27 mouse cellular contexts compared by ENCODE assay signal in the genomic region with DNA sequence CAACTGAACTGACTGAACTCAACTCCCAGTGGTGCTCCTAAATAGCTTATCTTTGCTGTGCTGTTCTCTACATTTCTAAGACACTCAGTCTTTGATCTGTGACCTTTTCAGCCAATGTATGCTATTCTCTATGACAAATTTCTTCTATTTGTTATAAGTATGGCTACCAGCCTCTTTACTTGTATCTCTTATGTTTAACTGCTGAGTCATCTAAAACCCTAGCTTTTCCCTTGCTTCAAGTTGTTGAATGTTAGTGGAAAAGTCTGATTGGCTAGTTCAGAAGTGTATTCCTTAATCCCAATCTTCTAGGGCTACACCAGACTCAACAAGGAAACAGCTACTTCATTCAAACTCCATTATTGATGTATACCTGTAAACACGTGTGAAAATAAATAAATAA.
"Had no signal": no experiment of that assay in that cellular context is flagged by ENCODE, and none has a peak within 500 bp of the region (broad histone marks: within the 10 kb centered on the region; RNA-seq: fewer than 3 reads in every experiment).

No protein-coding gene starts in this region.

- H3K9me3 ChIP-seq: embryonic facial prominence, embryonic 15.5 days had no signal

- H3K36me3 ChIP-seq: embryonic facial prominence, embryonic 10.5 days; embryonic facial prominence, embryonic 12.5 days; embryonic facial prominence, embryonic 13.5 days; embryonic facial prominence, embryonic 15.5 days; forebrain, embryonic 10.5 days; forebrain, embryonic 12.5 days; forebrain, embryonic 15.5 days; heart, embryonic 10.5 days had no signal

- H3K9ac ChIP-seq: embryonic facial prominence, embryonic 12.5 days; embryonic facial prominence, embryonic 13.5 days; embryonic facial prominence, embryonic 15.5 days; forebrain, embryonic 12.5 days; forebrain, embryonic 13.5 days; forebrain, embryonic 15.5 days; forebrain, postnatal 0 days had no signal

- H3K27me3 ChIP-seq: embryonic facial prominence, embryonic 12.5 days; embryonic facial prominence, embryonic 13.5 days; embryonic facial prominence, embryonic 15.5 days; forebrain, embryonic 12.5 days; forebrain, embryonic 13.5 days; forebrain, embryonic 15.5 days had no signal

- H3K4me3 ChIP-seq: embryonic facial prominence, embryonic 10.5 days; embryonic facial prominence, embryonic 12.5 days; embryonic facial prominence, embryonic 13.5 days; embryonic facial prominence, embryonic 15.5 days; erythroblast, embryonic 14.5 days; forebrain, embryonic 10.5 days; forebrain, embryonic 12.5 days; forebrain, embryonic 13.5 days; forebrain, embryonic 15.5 days; gastrocnemius, adult 2 months; heart, adult 2 months; heart, embryonic 10.5 days had no signal

- ATAC-seq: forebrain, embryonic 13.5 days; forebrain, embryonic 14.5 days; forebrain, embryonic 15.5 days; forebrain, embryonic 16.5 days; forebrain, postnatal 0 days had no signal

- H3K4me1 ChIP-seq: embryonic facial prominence, embryonic 10.5 days; embryonic facial prominence, embryonic 12.5 days; embryonic facial prominence, embryonic 13.5 days; embryonic facial prominence, embryonic 15.5 days; forebrain, embryonic 10.5 days; forebrain, embryonic 12.5 days; forebrain, embryonic 13.5 days; forebrain, embryonic 15.5 days; heart, embryonic 10.5 days had no signal

- DNase-seq: cerebellum, adult 9-10 months; cerebellum, adult 9-11 months; cerebellum, postnatal 10 days; cerebellum, postnatal 14 days; cerebellum, postnatal 25 days; embryo, embryonic 11 days; forebrain, postnatal 0 days; gastrocnemius, adult 2 months; gastrocnemius, postnatal 10 days; gastrocnemius, postnatal 14 days; gastrocnemius, postnatal 25 days; gastrocnemius, postnatal 36 days; heart, adult 11 months; heart, adult 18-20 months; heart, adult 2 months had no signal

- H3K27ac ChIP-seq: embryonic facial prominence, embryonic 10.5 days; embryonic facial prominence, embryonic 12.5 days; embryonic facial prominence, embryonic 13.5 days; embryonic facial prominence, embryonic 15.5 days; forebrain, embryonic 10.5 days; forebrain, embryonic 12.5 days; forebrain, embryonic 13.5 days; forebrain, embryonic 15.5 days; gastrocnemius, adult 2 months; heart, adult 2 months; heart, embryonic 10.5 days had no signal

- H3K4me2 ChIP-seq: embryonic facial prominence, embryonic 12.5 days; embryonic facial prominence, embryonic 13.5 days; embryonic facial prominence, embryonic 15.5 days; forebrain, embryonic 12.5 days; forebrain, embryonic 13.5 days; forebrain, embryonic 15.5 days had no signal
